In the genomic region with DNA sequence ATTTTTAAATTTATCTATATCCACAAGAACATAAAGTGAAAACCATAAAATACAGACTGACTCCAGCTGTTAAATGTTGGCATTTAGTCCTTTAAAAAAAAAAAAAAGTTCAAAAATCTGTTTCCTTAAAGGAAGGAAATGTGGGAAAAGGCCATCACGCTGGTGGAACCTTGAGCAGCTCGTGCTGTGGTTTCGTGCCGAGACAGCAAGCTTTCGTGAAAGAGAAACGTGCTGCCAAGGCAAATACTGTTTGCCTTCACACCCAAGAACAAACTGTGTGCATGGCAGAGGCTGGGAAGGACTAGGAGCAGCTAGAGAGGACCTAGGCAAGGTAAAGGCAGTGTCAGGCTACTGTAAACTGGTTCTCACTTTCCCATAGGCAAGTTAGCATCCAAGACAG, we compare ENCODE assay signal across 10 mouse cellular contexts.
A peak's percentile ranks its signal among the peaks of the same experiment; 100 is the strongest.
DNase-seq lines count a peak whose midpoint lies in the region; ATAC-seq and TF ChIP-seq lines count a peak whose summit lies in the region.
"Had no signal": no experiment of that assay in that cellular context is flagged by ENCODE, and none has a peak within 500 bp of the region (broad histone marks: within the 10 kb centered on the region; RNA-seq: fewer than 3 reads in every experiment).

No protein-coding gene starts in this region.

- H3K9me3 ChIP-seq in heart, embryonic 11.5 days (replicated peaks; ENCODE audit: control insufficient read depth, low read length): no peaks in the 10 kb centered on the region
- no peaks in the 10 kb centered on the region for H3K9me3 ChIP-seq in neural tube, embryonic 13.5 days
- no peaks in the 10 kb centered on the region for H3K9me3 ChIP-seq in kidney, postnatal 0 days (replicated peaks; ENCODE audit: low read length)
- no peaks in the 10 kb centered on the region for H3K9me3 ChIP-seq in stomach, embryonic 15.5 days
- H3K9me3 ChIP-seq: liver, embryonic 13.5 days had no signal

- H3K4me3 ChIP-seq in heart, embryonic 11.5 days (ENCODE audit: low read depth, low read length): no peak overlapping the region
- H3K4me3 ChIP-seq in neural tube, embryonic 13.5 days: no peak overlapping the region
- H3K4me3 ChIP-seq in kidney, postnatal 0 days (replicated peaks; ENCODE audit: low read depth, low read length): no peak overlapping the region
- H3K4me3 ChIP-seq in stomach, embryonic 15.5 days (replicated peaks): no peak overlapping the region
- H3K4me3 ChIP-seq: liver, embryonic 13.5 days had no signal

- DNase-seq in heart, adult 18-20 months: peak; percentile 35 to 56
- DNase-seq in neural tube, embryonic 10.5 days (ENCODE audit: extremely low spot score, low spot score): no peak
- peak; percentile 58 for DNase-seq in kidney, postnatal 0 days (ENCODE audit: low spot score)
- DNase-seq: cerebellum, postnatal 25 days; liver, embryonic 13.5 days had no signal

- H3K36me3 ChIP-seq in heart, embryonic 11.5 days (ENCODE audit: control insufficient read depth, insufficient read depth, low read length): no peaks in the 10 kb centered on the region
- no peaks in the 10 kb centered on the region for H3K36me3 ChIP-seq in neural tube, embryonic 13.5 days
- H3K36me3 ChIP-seq in kidney, postnatal 0 days (ENCODE audit: insufficient read depth, low read length): no peaks in the 10 kb centered on the region
- H3K36me3 ChIP-seq in stomach, embryonic 15.5 days: no peaks in the 10 kb centered on the region
- H3K36me3 ChIP-seq: liver, embryonic 13.5 days had no signal

- no peak overlapping the region for H3K4me2 ChIP-seq in heart, embryonic 11.5 days
- no peak overlapping the region for H3K4me2 ChIP-seq in neural tube, embryonic 13.5 days
- no peak overlapping the region for H3K4me2 ChIP-seq in kidney, postnatal 0 days (ENCODE audit: low read length)
- 0 out of 2 replicates have a peak overlapping the region, but pooled peaks have one; percentile 16 for H3K4me2 ChIP-seq in stomach, embryonic 15.5 days
- H3K4me2 ChIP-seq: liver, embryonic 13.5 days had no signal

- no peak for TF ChIP-seq CTCF in kidney, postnatal 0 days (IDR thresholded peaks at IDR 0.05; ENCODE audit: low read depth)

- H3K4me1 ChIP-seq in heart, embryonic 11.5 days (ENCODE audit: control insufficient read depth, insufficient read depth, low read length): peaks cover 11% of the 10 kb centered on the region
- peaks cover 38% of the 10 kb centered on the region for H3K4me1 ChIP-seq in neural tube, embryonic 13.5 days (replicated peaks)
- peaks cover 15% of the 10 kb centered on the region; the same call in 1 of the 2 replicates for H3K4me1 ChIP-seq in kidney, postnatal 0 days (replicated peaks; ENCODE audit: insufficient read depth, low read length)
- H3K4me1 ChIP-seq in stomach, embryonic 15.5 days: peaks cover 14% of the 10 kb centered on the region; the same call in 1 of the 2 replicates

- WGBS in heart, embryonic 11.5 days (ENCODE audit: insufficient replicate concordance): 45% methylated on average over 6 of the region's 6 CpGs
- WGBS in neural tube, embryonic 13.5 days: 61% methylated on average over 6 of the region's 6 CpGs
- WGBS in kidney, postnatal 0 days: 37% methylated on average over 6 of the region's 6 CpGs
- WGBS in stomach, embryonic 15.5 days: 26% methylated on average over 6 of the region's 6 CpGs

- no peak for ATAC-seq in heart, embryonic 11.5 days (replicated peaks; ENCODE audit: insufficient number of reproducible peaks, low FRiP score, low TSS enrichment)
- ATAC-seq in neural tube, embryonic 13.5 days (ENCODE audit: low read depth): no peak
- ATAC-seq in kidney, postnatal 0 days (replicated peaks; ENCODE audit: low FRiP score, low read depth): no peak
- ATAC-seq in stomach, embryonic 15.5 days (ENCODE audit: insufficient read depth, low FRiP score, low read depth): peak; percentile 47; the same call in 1 of the 2 replicates
- no peak for ATAC-seq in cerebellum, adult (ENCODE audit: insufficient number of reproducible peaks, low FRiP score, low TSS enrichment)
- ATAC-seq in CD4-positive, CD25-positive, alpha-beta regulatory T cell, adult 4 months: no peak

- H3K27me3 ChIP-seq in heart, embryonic 11.5 days (ENCODE audit: control insufficient read depth, insufficient read depth, low read length): no peaks in the 10 kb centered on the region
- peaks cover 7% of the 10 kb centered on the region; the same call in 1 of the 2 replicates for H3K27me3 ChIP-seq in neural tube, embryonic 13.5 days
- no peaks in the 10 kb centered on the region for H3K27me3 ChIP-seq in kidney, postnatal 0 days (ENCODE audit: insufficient read depth, low read length)
- H3K27me3 ChIP-seq in stomach, embryonic 15.5 days (replicated peaks): no peaks in the 10 kb centered on the region
- H3K27me3 ChIP-seq: liver, embryonic 13.5 days had no signal

- H3K27ac ChIP-seq in heart, embryonic 11.5 days (ENCODE audit: low read depth, low read length): no peak overlapping the region
- peak overlapping the region; percentile 38 for H3K27ac ChIP-seq in neural tube, embryonic 13.5 days (replicated peaks)
- H3K27ac ChIP-seq in kidney, postnatal 0 days: no peak overlapping the region
- peak overlapping the region; percentile 78 for H3K27ac ChIP-seq in stomach, embryonic 15.5 days
- H3K27ac ChIP-seq: liver, embryonic 13.5 days had no signal

- no peak overlapping the region for H3K9ac ChIP-seq in heart, embryonic 11.5 days (ENCODE audit: low read depth, low read length)
- no peak overlapping the region for H3K9ac ChIP-seq in neural tube, embryonic 13.5 days
- H3K9ac ChIP-seq in kidney, postnatal 0 days (ENCODE audit: low read depth, low read length): no peak overlapping the region
- no peak overlapping the region for H3K9ac ChIP-seq in stomach, embryonic 15.5 days
- H3K9ac ChIP-seq: liver, embryonic 13.5 days had no signal

Comparison
In these comparisons a context has a peak if more than half of its experiments do, and no peak if none do; other contexts are left out.
1. H3K27ac ChIP-seq: peak in neural tube, embryonic 13.5 days (single experiment) and stomach, embryonic 15.5 days (single experiment); none in heart, embryonic 11.5 days (single experiment) and kidney, postnatal 0 days (single experiment).